Mouse (Mus musculus): Measurements from ENCODE around the gene Slc18a3.

The Slc18a3 gene

DNA sequence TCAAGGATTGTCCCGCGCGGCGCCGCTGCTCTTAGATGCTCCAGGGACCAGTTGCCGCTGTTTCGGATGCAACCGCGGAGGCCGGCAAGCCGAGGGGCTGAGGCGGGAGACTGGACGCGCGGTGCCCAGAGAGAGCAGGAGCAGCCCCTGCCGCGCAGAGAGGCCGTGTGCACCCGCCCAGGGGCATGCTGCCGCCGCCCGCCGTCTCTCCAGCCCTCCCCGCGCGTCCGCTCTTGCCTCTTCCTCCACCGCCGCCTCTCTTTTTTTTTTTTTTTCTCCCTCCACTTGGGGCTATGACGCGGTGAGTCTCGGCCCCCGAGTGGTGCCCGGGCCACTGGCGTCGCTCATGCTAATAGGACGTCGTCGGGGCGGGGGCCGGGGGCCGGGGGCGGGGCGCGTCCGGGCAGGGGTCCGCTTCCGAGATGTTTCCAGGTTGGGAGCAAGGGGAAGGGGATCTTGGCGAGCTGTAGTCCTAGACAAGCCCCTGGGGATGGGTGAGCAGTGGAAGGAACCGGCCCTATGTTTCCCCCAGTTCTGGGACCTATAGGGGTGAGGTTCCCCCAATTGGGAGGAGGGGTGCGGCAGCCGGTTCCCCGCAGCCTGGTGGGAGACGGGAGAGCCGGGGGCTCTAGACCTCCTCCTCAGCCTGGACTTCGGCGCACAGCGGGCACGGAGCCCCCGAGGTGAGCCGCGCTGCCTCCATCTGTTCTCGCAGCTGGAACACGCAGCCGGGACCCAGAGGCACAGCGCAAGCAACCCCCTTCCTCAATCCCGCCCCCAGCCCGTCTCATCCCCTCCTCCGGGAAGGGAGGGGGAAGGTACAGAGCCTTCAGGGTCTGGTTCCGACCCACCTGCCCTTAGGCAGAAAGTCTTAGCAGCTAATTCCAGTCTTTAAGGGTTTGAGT lies at the start of gene Slc18a3:
Gene Slc18a3, minus strand, starts transcription at position 250 of the 905 bp plus-strand sequence.
- DNase-seq = no peak

- DNase-seq = peak; percentile 94
These were observed 48.8 kb upstream of the Slc18a3 start, which contains the start of gene Ercc6 for GRCm38 (mm10) chr14:32513336-32514032. Gene Ercc6 (plus strand): TSS chr14:32513521.

- DNase-seq = no peak
These were observed 48.3 kb upstream of the Slc18a3 start for GRCm38 (mm10) chr14:32512912-32513311.

DNA sequence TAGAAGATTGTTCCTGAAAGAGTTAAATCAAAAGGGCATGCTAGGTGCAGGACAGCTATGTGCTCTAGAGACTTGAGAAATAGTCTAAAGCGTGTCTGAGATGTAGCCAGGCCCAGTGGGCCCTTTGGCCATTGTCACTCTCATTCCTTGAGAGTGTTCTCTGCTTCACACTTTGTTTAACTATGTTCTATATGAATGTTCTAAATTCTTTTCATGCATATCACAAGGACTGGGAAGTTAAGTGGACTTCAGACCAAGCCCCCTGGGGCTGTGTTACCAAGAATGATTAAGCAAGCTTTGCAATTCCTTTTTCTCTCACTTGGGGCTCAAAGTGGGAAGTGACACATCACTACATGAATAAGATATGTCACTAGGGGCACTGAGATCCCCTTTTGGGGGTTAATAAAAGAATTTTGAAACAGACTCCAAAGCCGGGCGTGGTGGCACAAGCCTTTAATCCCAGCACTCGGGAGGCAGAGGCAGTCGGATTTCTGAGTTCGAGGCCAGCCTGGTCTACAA lies 44.9 kb upstream of the Slc18a3 start:
- no peak for DNase-seq

DNA sequence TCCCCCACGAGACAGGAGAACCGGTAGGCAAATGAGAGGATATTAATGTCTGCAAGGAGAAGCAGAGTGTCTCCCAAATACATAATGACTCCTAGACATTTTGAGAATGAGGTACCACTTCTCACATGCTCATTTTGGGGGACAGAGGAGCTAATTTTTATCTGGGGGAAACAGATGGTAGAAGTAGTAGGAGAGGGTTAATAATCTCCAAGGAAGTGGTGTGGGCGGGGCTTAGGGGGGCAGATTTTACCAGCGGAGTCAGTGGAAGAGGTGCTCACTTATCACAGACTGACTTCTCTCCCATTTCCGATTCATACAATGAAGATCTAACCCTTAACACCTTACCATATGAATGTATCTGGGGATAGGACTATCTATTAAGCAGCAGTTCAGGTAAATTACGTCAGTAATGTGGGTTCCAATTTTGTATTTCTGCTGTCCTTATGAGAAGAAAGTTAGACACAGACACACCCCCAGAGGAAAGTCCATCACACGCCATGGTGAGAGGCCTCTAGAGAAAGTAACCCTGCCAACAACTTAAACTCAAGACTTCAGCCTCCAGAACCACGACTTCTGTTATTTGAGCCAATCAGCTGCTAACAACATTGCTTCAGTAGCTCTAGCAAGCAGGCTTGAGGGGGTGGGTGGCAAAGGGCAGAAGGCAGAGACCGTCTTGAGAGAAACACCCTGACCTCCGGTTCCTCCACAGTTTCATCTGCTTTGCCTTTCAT lies 43.6 kb upstream of the Slc18a3 start:
- no peak for DNase-seq

GRCm38 (mm10) chr14:32507216-32507615 lies 42.6 kb upstream of the Slc18a3 start:
- DNase-seq = no peak

- no peak for DNase-seq
These were observed 41.7 kb upstream of the Slc18a3 start for GRCm38 (mm10) chr14:32506329-32506728.

- DNase-seq = no peak
These were observed 39.2 kb upstream of the Slc18a3 start for GRCm38 (mm10) chr14:32503897-32504296.

GRCm38 (mm10) chr14:32502764-32503688 lies 38.4 kb upstream of the Slc18a3 start:
- DNase-seq = no peak

DNA sequence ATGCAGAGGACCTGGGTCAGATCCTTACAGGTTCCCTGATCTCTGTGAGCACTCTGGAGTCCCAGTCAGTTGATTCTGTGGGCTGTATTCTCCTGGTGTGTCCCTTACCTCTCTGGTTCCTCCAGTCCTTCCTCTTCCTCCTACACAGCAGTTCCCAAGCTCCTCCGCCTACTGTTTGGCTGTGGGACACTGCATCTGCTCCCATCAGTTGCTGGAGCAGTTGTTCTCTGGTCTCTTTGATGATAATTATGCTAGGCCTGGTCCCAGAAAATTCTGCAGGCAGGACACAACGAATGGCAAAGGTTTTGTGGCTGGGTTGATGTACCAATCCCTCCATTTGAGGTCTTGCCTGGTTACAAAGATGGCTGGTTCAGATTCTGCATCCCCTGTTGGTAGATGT lies 36.7 kb upstream of the Slc18a3 start:
- no peak for DNase-seq

- no peak for DNase-seq
These were observed 31.6 kb upstream of the Slc18a3 start for GRCm38 (mm10) chr14:32496115-32496850.

DNA sequence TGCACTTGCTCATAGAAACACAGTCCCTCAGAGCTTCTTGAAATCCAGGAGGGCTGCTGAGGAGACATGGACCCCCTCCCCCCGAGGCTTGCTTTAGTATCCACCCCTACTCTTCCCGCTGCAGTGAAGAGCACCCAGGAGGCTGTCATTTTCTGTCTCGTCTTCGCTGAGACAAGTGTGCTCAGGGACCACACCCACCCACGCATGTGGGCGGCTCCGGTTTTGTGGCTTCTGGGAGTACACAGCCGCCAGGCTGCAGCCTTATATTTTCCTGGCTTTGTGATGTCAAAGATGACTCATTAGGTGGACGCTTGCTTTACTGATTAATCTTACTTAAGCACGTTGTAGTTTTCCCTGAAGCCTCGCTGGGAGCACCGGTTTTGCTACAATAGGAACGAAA lies 27.9 kb upstream of the Slc18a3 start:
- no peak for DNase-seq

DNA sequence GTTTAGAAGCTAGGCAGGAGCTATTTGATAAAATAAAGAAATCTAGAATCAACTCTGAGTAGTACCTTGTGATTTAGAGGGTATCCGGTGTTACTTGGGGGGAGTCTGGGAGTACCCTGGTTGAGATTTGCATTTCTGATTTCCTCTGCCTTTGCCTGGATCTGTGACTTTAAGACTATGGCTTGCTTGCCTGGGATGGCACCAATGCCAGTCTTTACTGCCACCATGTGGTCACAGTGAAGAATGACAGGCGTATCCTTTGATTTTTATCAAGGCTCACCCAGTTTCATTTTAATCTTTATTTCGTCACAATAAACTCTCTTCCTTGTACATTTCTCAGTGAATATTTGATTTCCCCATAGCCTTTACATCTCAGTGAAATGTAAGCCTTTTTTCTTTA lies 17.4 kb upstream of the Slc18a3 start:
- DNase-seq = no peak

DNA sequence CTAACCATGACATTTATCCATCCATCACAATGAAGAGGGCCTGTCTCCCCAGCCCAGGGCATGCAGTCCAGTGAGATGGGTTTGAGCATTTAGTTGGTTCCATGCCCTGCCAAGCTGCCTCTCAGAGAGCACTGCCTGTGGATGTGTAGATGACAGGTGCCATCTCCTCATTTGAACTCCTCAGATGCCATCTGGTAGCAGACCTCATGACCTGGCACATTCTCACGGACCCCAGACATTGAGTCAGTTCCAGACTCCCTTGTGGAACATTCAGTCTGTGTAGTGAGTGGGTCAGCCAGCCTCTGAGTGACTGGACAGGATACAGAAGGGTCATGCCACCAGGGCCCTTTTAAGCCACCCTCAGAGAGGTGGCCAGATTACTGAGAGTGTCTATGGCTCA lies 12.9 kb upstream of the Slc18a3 start:
- no peak for DNase-seq

GRCm38 (mm10) chr14:32476559-32476958 lies 11.9 kb upstream of the Slc18a3 start:
- no peak for DNase-seq

DNA sequence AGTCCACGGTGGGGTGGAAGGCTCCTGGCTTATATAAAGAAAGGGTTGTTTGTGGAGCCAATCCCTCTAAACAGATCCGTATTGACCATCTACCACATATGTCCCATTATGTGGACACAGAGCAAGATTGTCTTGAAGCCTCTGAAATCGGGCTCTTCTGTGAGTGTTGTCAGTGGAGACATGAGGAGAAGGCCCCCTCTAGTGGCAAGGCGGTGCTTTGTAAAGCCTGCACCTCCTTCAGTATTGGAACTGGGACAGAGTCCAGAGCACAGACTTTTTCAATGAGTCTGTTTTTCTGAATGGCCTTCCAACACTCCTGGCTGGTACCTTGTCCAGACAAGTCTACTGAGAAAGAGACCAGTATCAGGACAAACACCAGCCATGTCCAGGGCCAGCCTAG lies 8.3 kb upstream of the Slc18a3 start:
- peak; percentile 19 for DNase-seq

DNA sequence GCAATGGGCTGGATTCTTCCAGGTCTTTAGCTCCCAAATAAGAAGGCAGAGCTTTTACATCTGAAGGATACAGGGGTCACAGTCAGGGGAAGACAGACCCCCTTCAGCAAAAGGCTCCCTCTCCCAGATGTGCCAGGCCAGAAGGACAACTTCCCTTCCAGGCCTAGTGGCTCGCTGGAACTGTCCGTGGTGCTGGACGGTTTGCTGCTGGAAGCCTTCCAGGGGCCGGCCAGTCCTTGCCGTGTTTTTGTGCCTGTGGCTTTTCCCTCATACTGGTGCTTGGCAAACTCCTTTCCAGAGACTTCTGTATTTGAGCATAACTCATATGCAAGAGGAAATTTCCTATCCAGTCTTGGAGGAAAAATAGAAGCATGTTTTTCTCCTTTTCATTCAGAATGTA lies 3.0 kb upstream of the Slc18a3 start:
- DNase-seq = no peak

- no peak for DNase-seq
These were observed 1.2 kb upstream of the Slc18a3 start, which contains the start of gene Chat for GRCm38 (mm10) chr14:32465889-32466288. Gene Chat (minus strand): TSS chr14:32465989.

DNA sequence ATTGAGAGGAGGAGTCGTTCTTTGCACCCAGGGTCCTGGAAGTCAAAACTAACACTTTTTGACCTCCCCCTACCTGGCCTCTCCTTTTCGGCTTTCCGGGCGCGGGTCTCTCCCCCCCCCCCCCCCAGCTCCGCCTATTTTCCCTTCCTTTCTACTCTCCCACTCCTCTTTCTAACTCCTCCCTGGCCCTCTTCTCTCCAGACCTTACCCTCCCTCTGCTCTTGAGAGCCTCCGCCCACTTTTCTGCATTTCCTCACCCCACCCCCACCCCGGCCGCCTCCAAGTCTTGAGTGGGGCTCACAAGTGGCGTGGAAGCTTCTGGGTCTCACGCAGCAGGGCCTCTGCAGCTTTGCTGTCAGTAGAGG lies 838 bp upstream of the Slc18a3 start:
- DNase-seq = no peak

DNA sequence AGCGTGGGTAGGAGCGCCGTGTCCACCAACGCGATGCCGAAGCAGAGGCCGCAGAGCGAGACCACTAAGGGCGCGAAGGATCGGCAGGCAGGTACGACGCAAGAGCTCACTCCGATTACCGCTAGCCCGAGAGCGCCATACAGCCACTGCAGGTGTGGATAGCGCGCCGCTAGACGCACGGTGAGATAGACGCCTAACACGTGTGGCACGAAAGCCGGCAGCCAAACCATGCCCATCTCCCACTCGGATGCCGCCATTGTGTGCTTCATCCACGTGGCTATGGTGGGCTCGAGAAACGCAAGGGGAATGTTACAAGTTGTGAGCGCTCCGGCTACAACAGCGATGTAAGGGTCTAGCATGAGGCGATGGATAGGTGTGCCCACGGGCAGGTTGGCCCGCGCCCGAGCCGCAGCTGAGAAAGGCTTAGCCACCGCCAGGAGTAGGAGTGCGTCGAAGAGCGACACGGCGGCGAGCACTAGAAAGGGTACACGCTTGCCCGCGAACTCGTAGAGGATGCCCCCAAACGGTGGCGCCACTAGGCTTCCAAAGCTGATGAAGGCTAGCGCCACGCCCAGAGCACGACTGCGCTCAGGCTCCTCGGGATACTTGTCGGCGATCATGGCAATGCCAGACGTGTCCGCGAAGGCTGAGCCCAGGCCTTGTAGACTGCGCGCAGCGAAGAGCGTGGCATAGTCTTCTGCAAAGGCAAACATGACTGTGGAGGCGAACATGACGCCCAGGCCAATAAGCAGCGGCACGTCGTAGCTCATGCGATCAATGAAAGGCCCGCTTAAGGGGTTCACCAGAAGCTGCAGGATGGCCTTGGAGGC lies 1.2 kb downstream of the Slc18a3 start:
- DNase-seq = no peak

Data from kidney, adult 11 months (tissue).